Mouse (Mus musculus) midbrain, embryonic 14.5 days (tissue): ENCODE measurements at regions not wholly inside any gene's neighbourhood (a gene's known extent, or its start where the extent isn't known, plus 50 kb on each side); places are given as distances from the start of the nearest gene placed in this dataset.

Experiments
- ATAC-seq: fragments of 200-750 bp; cut with Nextera tagmentation; 2 replicates; pipeline ENCODE4 v1.8.0; 2017; ENCODE audit warnings: moderate number of reproducible peaks, moderate library complexity; ENCODE audit not compliant: low FRiP score, low TSS enrichment
- DNase-seq: peaks from one replicate; pipeline ENCODE4 v3.0.0-alpha.2; 2015
- H3K27ac ChIP-seq: fragments of 300-500 bp; sonication (generic); replicated peaks from 2 replicates; pipeline ENCODE4 v1.5.1; 2014; ENCODE audit warnings: mild to moderate bottlenecking, low read depth, low read length, moderate library complexity
- H3K27me3 ChIP-seq: fragments of 300-500 bp; sonication (generic); 2 replicates; pipeline ENCODE4 v1.6.1; 2014; ENCODE audit warnings: low read length, control low read depth, mixed read lengths; ENCODE audit not compliant: control insufficient read depth, insufficient read depth
- H3K36me3 ChIP-seq: fragments of 300-500 bp; sonication (generic); 2 replicates; pipeline ENCODE4 v1.6.1; 2014; ENCODE audit warnings: low read length, control low read depth; ENCODE audit not compliant: control insufficient read depth, insufficient read depth
- H3K4me1 ChIP-seq: fragments of 300-500 bp; sonication (generic); 2 replicates; pipeline ENCODE4 v1.6.1; 2014; ENCODE audit warnings: mild to moderate bottlenecking, antibody characterized with exemption, low read length, control low read depth; ENCODE audit not compliant: control insufficient read depth, insufficient read depth
- H3K4me2 ChIP-seq: fragments of 300-500 bp; sonication (generic); 2 replicates; pipeline ENCODE4 v1.6.1; 2014; ENCODE audit warnings: mild to moderate bottlenecking, low read length, moderate library complexity
- H3K4me3 ChIP-seq: fragments of 300-500 bp; sonication (generic); replicated peaks from 2 replicates; pipeline ENCODE4 v1.5.1; 2014; ENCODE audit warnings: low read depth, low read length
- H3K9ac ChIP-seq: fragments of 300-500 bp; sonication (generic); replicated peaks from 2 replicates; pipeline ENCODE4 v1.6.1; 2014; ENCODE audit warnings: mild to moderate bottlenecking, low read length, moderate library complexity
- H3K9me3 ChIP-seq: fragments of 300-500 bp; sonication (generic); 2 replicates; pipeline ENCODE4 v1.6.1; 2016; ENCODE audit warnings: low read length, control low read depth, mixed read lengths; ENCODE audit not compliant: control insufficient read depth
- WGBS: fragments of 180-500 bp; shearing (Covaris S2); extraction: QIAGEN DNeasy Blood & Tissue Kit; methylation state at CpG from one replicate; pipeline ENCODE4 v1.1.7; 2014; 5-methylcytosine and 5-hydroxymethylcytosine counted together

GRCm38 (mm10) chr3:33958216-33958615 is 61.5 kb upstream of the Fxr1 start:
- Histone ChIP-seq H3K4me2 (no peak overlapping the region), H3K4me1 (peaks cover 3% of the 10 kb centered on the region; the same call in 1 of the 2 replicates), H3K27ac (no peak overlapping the region), H3K4me3 (no peak overlapping the region), H3K9ac (no peak overlapping the region), H3K27me3 (peaks cover 8% of the 10 kb centered on the region; the same call in 1 of the 2 replicates), H3K9me3 (no peaks in the 10 kb centered on the region), H3K36me3 (no peaks in the 10 kb centered on the region)
- ATAC-seq (no peak), DNase-seq (no peak)
- WGBS: 89% methylated on average over 4 of the region's 4 CpGs

DNA sequence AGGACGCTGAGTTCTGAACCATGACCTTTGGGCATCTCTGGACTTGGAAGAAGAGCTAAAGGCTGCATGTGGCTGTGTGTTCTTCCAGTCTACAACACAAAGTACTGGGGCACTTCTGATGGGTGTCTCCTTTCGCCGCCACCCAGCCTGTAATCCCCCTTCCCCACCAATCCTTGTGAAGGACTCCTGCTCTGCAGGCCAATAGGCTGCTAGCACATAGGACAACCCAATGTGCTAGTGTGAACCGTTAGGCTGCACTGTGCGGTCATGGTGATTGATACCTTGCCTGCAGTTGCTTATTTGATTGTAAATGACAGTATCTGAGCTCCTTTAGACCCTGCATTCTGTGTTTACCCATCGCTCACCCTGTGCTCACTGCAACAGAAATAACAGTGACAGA is 59.5 kb upstream of the Fxr1 start:
- ATAC-seq (no peak), DNase-seq (no peak)
- Histone ChIP-seq H3K27ac (no peak overlapping the region), H3K4me3 (no peak overlapping the region), H3K4me2 (no peak overlapping the region), H3K9me3 (no peaks in the 10 kb centered on the region), H3K4me1 (peaks cover 3% of the 10 kb centered on the region; the same call in 1 of the 2 replicates), H3K9ac (no peak overlapping the region), H3K27me3 (peaks cover 4% of the 10 kb centered on the region; the same call in 1 of the 2 replicates), H3K36me3 (no peaks in the 10 kb centered on the region)
- WGBS: 60% methylated on average over 6 of the region's 6 CpGs

- WGBS: 88% methylated on average over 5 of the region's 5 CpGs
- Histone ChIP-seq H3K4me3 (no peak overlapping the region), H3K4me1 (no peaks in the 10 kb centered on the region), H3K36me3 (no peaks in the 10 kb centered on the region), H3K9ac (no peak overlapping the region), H3K4me2 (no peak overlapping the region), H3K27me3 (no peaks in the 10 kb centered on the region), H3K27ac (no peak overlapping the region), H3K9me3 (no peaks in the 10 kb centered on the region)
- no peak for DNase-seq
- ATAC-seq: no peak
Measured at GRCm38 (mm10) chr3:33962938-33963337, 56.8 kb upstream of the Fxr1 start.

DNA sequence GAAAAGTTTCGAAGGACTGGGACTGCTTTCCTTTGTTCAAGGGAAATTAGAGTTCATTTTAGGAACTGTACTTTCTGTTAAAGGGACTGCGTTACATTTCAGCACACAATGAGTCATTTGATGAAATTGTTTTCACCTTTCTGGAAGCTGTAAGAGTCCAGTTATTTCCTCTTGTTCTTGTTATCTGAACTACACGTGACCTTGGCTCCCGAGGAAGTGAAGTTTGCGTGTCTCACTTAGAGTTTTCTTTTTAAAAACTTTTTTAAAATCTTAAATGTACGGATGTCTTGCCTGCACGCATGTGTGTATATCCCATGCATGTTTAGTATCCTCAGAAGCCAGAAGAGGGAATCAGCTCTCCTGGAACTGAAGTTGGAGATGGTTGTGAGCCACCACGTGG is 52.6 kb upstream of the Fxr1 start:
- no peaks in the 10 kb centered on the region for H3K27me3 ChIP-seq
- H3K9ac ChIP-seq: no peak overlapping the region
- ATAC-seq (no peak), DNase-seq (no peak)
- 93% methylated on average over 8 of the region's 8 CpGs for WGBS
- no peak overlapping the region for H3K4me2 ChIP-seq
- H3K9me3 ChIP-seq: no peaks in the 10 kb centered on the region
- H3K27ac ChIP-seq: no peak overlapping the region
- no peak overlapping the region for H3K4me3 ChIP-seq
- no peaks in the 10 kb centered on the region for H3K4me1 ChIP-seq
- H3K36me3 ChIP-seq: no peaks in the 10 kb centered on the region
